Mouse (Mus musculus) T-helper 2 cell (primary cell): ENCODE data around the gene Pigo.

Source experiments
- in situ Hi-C: fragments of 300-600 bp; cut with MboI, MseI; formaldehyde crosslinking; loops from one replicate; pipeline ENCODE4 v1.15.1; 2025; ENCODE audit warnings: high pct_unique_total_duplicates

The Pigo gene

DNA sequence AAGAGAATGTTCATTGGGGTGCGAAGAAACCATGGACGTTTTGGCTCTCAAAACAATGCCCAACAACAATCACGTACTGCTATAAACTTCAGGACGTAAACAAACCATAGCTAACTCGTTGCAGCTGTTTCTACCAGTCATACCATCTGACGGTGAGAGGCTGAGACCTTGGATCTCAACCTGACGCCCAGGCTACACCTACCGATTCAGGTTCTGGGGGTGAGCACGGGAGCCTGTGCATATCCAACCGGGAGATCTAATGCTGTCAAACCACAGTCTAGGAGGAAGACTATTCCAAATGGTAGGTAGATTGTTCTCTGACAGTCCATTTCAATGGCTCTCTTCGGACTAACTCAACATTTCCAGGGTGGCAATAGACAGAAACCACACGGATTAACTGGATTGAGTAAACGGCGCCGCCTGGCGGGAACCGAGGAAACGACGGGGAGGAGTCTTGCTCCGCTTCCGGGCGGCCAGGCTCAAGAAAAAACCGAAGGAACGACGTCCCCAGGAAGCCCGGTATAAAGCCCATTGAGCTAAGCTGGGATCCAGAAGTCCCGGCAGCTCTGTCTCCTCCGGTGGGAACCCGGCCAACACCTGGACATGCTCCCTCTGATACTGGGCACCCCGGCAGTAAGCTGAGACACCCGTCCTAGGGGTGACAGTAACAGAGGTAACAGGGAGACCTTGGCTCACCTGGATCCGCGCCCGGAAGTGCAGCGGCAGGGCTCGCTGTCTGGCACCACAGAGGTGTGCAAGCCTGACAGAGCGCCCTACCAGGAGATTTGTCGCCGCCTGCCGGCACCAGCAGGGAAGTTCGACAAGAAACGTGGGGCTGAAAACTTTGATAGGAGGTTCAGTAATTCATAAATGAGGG, at the start of gene Pigo:
Gene Pigo (minus strand): TSS at position 736 of the 877 bp plus-strand sequence.
- in situ Hi-C loops: loop anchor here (5.0 to 10.0 kb wide), 2 partner anchors 73 to 539 kb away; partner anchors contain the start of genes Creb3 and Tln1

DNA sequence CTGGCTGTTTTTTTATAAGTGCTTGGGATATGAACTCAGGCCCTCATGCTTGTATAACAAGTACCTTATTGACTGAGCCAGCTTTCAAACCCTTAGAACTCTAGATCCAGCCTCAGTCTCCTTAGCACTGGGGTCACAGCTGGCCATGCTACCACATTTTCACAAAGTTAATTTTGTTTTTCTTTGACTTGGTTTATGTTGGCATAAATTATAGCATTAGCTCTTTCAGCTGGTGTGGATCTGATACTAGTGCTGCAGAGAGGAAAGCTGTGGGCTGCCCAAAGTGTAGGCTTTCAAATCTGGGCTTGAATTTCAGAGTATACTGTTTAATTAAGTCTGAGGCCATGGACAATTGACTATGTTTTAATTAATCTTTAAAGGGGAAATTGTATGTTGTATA, 49.3 kb upstream of the Pigo start:
- in situ Hi-C loops: no loop called here

DNA sequence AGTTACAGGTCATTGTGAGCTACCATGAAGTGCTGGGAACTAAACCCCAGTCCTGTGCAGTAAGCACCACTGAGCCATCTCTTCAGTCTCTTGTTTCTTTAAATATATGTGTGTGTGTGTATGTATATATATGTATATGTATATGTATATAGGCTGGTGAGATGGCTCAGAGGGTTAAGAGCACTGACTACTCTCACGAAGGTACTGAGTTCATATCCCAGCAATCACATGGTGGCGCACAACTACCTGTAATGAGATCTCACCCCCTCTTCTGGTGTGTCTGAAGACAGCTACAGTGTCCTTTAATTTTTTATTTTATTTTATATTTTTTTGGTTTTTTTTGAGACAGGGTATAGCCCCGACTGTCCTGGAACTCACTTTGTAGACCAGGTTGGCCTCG, 39.9 kb upstream of the Pigo start:
- in situ Hi-C loops: no loop called here

- in situ Hi-C loops: no loop called here
These were observed 34.7 kb upstream of the Pigo start for GRCm38 (mm10) chr4:43060286-43060685.

DNA sequence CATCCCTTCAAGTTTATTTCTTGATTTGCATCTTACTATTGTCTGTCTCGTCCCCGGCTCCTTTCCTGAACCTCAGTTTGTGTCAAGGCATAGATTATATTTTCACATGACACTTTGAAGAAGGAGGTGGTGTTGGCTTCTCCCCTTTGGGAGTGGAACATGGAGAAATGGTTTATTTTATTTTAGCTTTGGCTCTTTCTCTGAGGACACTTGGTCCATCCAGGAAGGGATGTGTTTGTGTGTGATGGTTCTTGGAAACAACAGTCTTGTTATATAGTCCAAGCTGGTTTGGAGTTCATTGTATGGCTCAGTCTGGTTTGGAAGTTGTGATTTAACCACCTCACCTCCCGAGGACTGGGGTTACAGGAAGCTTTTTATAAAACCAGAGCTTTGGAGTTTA, 34.1 kb upstream of the Pigo start:
- in situ Hi-C loops: no loop called here

- in situ Hi-C loops: no loop called here
These were observed 33.4 kb upstream of the Pigo start, which contains the start of gene Unc13b for GRCm38 (mm10) chr4:43058753-43059654. Gene Unc13b, plus strand, starts transcription at chr4:43058953.

GRCm38 (mm10) chr4:43058392-43058752, 32.8 kb upstream of the Pigo start:
- in situ Hi-C loops: no loop called here

DNA sequence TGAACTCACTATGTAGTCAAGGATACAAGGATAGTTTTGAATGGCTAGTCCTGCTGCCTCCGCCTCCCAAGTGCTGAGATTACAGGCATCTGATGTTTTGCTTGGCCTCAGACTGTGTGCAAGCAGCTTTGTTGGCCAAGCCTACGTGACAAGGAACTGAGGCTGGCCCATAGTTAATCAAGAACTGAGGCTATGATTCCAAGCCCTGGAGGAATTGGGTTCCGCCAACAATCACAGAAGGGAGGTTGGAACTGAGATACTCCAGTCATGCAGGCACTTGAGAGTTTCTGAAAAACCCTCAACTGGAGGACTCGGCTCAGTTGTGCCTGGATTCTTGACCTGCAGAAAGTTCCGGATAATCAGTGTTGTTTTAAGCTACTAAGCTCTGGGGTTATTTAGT, 32.0 kb upstream of the Pigo start:
- in situ Hi-C loops: no loop called here

DNA sequence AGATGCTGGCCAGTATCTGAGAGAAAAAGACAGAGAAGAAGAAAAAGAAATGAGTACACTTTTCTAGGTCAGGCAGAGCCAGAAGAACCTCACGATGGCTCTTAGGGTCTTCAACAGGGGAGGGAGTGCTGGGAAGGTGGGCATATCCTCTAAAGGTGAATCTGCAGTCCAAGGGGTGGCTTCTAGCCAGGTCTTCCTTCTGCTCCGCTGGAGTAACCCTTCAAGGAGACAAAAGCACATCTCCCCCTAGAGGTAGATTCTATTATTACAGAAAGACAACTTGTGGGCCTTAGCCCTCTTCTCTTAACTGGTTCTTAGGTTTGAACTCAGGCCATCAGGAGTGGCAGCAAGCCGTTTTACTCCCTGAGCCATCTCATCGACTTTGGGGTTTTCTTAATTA, 27.0 kb upstream of the Pigo start:
- in situ Hi-C loops: no loop called here

- in situ Hi-C loops: loop anchor here (5.0 to 10.0 kb wide), 3 partner anchors 398 to 1320 kb away; partner anchors contain the start of genes Glipr2 and Tesk1
These were observed 21.6 kb upstream of the Pigo start for GRCm38 (mm10) chr4:43047231-43047630.

- in situ Hi-C loops: loop anchor here (5.0 to 10.0 kb wide), 3 partner anchors 398 to 1319 kb away; partner anchors contain the start of genes Glipr2 and Tesk1
These were observed 21.0 kb upstream of the Pigo start for GRCm38 (mm10) chr4:43046607-43047006.

DNA sequence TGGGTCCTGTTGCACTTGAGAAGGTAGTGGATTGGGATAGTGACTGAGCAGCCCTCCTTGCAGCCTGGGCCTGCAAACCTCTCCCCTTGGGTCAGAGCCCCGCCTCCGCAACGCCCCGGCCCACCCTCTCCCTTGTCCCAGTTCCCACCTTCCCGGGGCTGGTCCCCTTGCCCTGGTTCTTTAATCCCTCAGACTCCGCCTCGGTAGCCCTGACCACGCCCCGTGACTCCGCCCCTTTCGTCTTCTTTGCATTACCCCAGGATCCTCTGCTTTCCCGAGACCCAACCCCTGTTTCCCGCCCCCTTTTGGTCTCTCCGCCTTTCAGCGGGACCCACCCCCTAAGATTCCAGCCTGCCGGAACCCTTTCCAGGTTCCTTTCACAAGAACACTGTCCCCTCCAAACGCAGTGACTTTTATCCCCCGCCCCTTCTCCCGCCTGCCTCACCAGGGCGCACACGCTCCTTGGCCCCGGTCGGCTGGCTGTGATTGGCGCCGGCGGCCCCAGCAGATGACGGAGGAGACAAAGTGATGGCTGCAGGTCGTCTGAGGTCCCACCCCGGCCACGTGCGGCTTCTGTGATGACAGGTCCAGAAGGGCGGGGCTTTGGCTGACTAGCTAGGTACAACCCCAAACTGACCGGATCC, 20.2 kb upstream of the Pigo start, which contains the start of gene Fam214b:
Gene Fam214b (minus strand): TSS at position 562 of the 644 bp plus-strand sequence.
- in situ Hi-C loops: loop anchor here (5.0 to 10.0 kb wide), 3 partner anchors 399 to 1318 kb away; partner anchors contain the start of genes Glipr2 and Tesk1

DNA sequence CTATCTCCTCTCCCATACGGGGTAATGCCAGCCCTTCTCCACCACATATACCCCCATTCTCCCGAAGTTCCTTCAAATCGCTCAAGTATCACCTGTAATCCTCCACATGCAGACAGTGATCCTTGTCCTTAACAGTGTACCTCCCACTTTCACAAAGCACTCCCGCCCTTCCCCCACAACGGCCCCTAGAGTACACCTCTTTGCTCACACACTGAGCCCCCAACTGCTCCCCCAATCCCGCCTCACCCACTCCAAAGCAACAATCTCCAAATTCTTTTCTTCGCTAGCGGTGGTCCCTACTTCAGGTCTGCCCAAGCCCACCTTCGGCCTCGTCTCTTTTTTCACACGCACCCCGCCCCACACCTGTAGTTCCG, 19.7 kb upstream of the Pigo start:
- in situ Hi-C loops: loop anchor here (5.0 to 10.0 kb wide), 3 partner anchors 400 to 1318 kb away; partner anchors contain the start of genes Glipr2 and Tesk1

- in situ Hi-C loops: loop anchor here (5.0 to 10.0 kb wide), 3 partner anchors 400 to 1317 kb away; partner anchors contain the start of genes Glipr2 and Tesk1
These were observed 19.1 kb upstream of the Pigo start for GRCm38 (mm10) chr4:43044673-43045072.

DNA sequence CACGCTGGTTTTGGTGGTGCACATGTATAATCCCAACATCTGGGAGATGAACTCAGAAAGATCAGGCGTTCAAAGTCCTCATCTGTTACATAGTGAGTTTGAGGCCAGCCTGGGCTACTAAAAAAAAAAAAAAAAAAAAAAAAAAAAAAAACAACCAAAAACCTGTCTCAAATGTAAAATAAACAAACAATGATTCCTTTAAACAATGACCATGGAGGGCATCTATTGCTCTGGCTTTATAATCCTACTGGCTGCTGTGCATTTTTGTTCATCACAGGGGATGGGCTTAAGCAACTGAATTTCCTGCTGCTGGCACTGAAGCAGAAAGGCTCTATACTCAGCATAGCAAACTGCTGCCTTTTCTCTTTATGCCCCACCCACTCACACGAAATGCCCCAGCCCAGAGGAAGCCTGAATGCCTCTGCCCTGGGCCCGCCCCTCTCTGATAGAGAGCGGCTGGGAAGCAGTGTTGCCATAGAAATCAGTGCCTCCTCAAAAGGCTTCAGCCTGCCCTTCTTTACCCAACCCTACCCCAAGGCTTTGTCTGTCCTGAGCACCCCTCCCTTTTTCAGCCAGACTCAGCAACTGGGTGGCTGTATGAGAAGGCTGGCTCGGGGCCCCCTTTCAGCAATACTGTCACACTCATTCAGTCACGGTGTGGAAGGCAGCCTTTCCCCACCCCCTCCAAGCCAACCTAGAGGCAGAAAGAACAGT, 18.2 kb upstream of the Pigo start:
- in situ Hi-C loops: loop anchor here (10.0 kb wide), 2 partner anchors 401 to 911 kb away; partner anchors contain the start of genes Glipr2 and Tesk1

- in situ Hi-C loops: loop anchor here (10.0 kb wide), 2 partner anchors 404 to 914 kb away; partner anchors contain the start of genes Glipr2 and Tesk1
These were observed 15.4 kb upstream of the Pigo start for GRCm38 (mm10) chr4:43040881-43041547.

GRCm38 (mm10) chr4:43040114-43040572, 14.5 kb upstream of the Pigo start:
- in situ Hi-C loops: loop anchor here (10.0 kb wide), 2 partner anchors 405 to 915 kb away; partner anchors contain the start of genes Glipr2 and Tesk1

DNA sequence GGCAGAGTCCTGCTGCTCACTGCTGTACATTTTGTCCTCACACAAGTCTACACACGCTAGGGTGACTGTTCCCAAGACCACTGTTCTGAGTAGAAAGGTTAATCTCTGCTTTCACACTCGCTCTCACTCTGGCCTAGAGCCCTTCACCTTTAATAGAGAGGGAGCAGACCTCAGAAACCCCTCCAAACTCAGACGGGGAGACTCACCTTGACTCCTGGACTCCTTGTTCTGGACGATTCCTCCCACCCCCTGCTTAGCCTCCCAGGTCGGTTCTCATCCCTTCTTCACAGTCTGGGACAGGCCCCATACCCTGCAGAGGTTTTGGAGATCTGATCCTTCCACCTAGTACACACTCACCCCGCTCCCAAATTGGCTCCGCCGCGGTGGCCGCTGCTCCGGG, 14.0 kb upstream of the Pigo start:
- in situ Hi-C loops: loop anchor here (10.0 kb wide), 2 partner anchors 405 to 915 kb away; partner anchors contain the start of genes Glipr2 and Tesk1
